Mouse (Mus musculus) brain, embryonic 14.5 days (tissue): ENCODE data around the gene Rtn4ip1.

Experiments used
- CTCF ChIP-seq: fragments of 200-500 bp; IDR thresholded peaks from 2 replicates; pipeline ENCODE4 v1.5.1; 2012; ENCODE audit warnings: inconsistent platforms, mild to moderate bottlenecking, moderate library complexity, borderline replicate concordance; ENCODE audit not compliant: insufficient read depth, insufficient read length; ENCODE audit errors: extremely low read depth
- POLR2A ChIP-seq: fragments of 200-500 bp; IDR thresholded peaks from 2 replicates; pipeline ENCODE4 v1.6.1; 2012; ENCODE audit warnings: mild to moderate bottlenecking, inconsistent platforms, borderline replicate concordance; ENCODE audit not compliant: poor library complexity, insufficient read depth, insufficient read length, severe bottlenecking; ENCODE audit errors: extremely low read depth

GRCm38 (mm10) chr10:43953942-43954341 lies 52.3 kb downstream of the Rtn4ip1 start:
- TF ChIP-seq POLR2A, result no peak
- peak; percentile 95 for TF ChIP-seq CTCF
